Mouse (Mus musculus): ENCODE results near the gene Pgls. TPM values are rescaled to one million over a fixed set of nuclear protein-coding genes. Genes with fewer than 3 reads are reported as not detected.
A peak's percentile ranks its signal among the peaks of the same experiment; 100 is the strongest.

The Pgls gene
- total RNA-seq, 2 experiments from 2014 or later = 136 to 144 TPM

DNA sequence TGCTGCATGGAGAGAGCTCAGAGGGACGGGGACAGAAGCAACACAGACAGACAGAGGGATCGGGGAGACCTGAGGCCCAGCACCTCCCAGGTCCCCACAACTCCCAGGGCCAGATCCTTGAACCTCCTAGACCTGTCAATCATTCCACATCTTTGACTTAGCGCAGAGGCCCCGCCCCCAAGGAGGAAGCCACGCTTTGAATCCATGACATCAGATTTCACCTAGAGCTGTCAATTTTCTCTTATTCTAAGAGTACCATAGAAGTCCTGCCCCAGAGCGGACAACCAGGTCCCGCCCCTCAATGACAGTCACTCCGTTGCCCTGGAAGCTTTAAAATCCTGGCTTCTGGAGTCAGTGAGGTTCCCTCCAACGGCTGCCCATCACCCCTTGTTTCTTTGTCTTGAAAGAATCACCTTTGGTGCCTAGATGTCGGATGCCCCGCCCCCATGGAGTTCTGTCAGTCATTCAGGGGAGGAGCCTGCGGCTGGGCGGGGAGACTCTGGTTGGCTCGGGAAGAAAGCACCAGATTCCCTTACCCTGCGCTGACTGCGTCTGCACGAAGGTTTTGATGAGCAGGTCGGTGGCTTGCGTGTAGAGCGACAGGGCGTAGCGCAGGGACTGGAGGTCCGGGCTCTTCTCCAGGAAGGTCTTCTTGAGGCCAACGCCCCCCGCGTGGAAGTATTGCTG lies 42.1 kb downstream of the Pgls start:
- DNase-seq (ENCODE audit: low spot score in 2 of 2) = peak in 1 of 2 experiments; percentile 40

DNA sequence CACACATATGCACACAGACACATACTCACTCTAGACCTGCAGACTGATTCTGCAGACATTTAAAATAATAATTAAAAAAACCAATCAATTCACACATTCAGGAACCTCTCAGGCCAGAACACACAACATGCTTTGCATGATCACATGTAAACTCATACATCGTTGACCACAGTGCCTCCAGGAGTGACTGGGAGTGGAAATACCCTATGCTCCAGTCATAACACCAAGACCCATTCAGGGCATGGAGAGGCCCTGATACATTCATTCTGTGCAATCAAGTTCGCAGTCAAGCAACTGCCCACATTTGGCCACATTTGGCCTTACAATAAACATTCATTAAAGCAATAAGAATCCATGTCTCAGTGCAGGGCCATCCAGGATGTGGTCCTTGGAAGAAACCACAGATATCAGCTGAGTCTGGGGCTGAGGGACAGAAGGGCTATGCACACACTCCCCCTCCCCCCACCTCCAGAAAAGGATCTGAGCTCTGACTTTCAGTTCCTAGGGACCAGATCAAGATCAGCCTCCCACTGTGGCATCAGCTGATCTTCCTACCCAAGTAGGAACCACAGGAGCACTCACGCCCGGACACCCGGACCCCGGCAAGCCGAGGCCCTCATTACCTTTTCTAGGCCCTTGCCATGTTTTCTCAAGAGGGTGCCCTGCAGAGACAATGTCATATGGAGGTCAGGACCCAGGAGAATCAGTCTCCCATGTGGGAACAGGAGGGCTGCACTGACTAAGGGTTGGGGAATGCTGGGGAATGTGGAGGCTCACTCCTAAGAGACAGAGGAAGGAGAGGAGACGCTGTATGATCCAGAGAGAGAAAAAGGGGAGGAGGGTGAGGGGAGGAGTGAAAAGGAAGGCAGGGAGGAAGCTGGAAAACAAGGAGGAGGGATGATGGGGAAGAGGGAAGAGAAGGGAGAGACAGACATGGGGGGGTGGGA lies 45.4 kb downstream of the Pgls start:
- DNase-seq (ENCODE audit: low spot score in 2 of 2) = no peak

DNA sequence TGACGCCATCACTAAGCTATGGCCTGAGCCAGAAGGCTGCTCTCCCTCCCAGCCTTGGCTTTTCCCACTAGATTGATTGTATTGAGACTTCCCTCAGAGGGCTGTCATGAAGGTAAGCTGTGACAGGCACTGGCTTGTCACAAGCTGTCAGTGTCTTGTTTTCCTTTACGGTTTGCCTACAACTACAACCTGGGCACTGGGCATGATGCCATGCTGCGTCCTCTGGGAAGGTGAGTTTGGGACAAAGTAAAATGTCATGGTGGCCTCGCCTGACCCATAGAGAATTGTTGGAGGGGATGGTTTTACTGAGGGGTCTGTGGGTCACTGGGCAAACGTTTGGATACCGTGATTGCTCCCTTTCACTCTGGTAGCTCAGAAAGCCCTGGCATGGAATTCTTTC lies 46.3 kb downstream of the Pgls start:
- DNase-seq (ENCODE audit: low spot score in 2 of 2) = no peak

DNA sequence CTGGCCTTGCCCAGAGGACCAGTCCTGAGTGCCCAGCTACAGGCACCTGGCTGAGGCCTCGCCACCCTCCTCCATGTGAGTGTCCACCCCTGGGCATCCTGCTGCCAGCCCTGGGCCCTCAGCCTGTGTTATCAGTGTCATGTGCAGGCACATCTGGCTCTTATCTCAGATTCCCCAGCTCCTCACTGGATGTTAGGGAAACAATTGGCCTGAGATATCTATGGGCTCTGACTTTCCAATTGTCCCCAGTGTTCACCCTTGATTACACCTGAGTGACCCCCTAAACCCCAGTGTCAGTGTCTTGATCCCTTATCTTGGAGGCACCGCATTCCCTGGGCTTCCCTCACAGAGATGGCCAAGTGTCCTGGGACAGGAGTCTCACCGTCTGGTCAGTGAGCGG lies 47.3 kb downstream of the Pgls start:
- no peak for DNase-seq (ENCODE audit: low spot score in 2 of 2)

DNA sequence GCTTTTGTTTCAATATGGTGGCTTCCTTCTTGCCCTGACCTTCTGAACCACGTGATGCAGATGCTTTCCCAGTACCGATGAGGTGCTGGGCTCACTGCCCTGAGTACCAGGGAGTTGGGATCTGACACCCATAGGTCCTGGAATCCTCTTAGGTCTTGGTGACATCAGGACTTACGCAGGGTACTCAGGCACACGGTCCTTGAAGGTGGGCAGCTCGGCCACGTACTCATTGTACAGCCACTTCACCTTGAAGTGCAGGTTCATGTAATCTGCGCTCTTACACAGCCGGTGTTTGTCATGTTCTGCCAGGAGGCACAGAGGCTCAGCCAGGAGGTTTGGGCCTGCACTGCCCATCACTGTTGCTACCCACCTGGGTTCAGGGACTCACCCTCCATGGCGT lies 53.5 kb downstream of the Pgls start:
- DNase-seq (ENCODE audit: low spot score in 2 of 2) = no peak

Small RNAs within 50 kb of the gene (microRNA-seq; reads per million reads assigned to microRNA genes)
- 0.79 reads per million for gene Mir6769b

Other genes with a start within 250 kb of the Pgls start
- 100 to 1,000 TPM; 210 to 221 TPM for gene Use1, start 225.3 kb upstream of the Pgls start, total RNA-seq (2021)
- gene Ocel1, start 220.9 kb upstream of the Pgls start, total RNA-seq (2021) = 10 to 100 TPM; 12.0 to 13.6 TPM
- gene Nr2f6, start 210.2 kb upstream of the Pgls start, total RNA-seq (2021) = 10 to 100 TPM; 67.6 to 70.6 TPM
- gene Ushbp1, start 196.4 kb upstream of the Pgls start, total RNA-seq (2021) = 10 to 100 TPM; 21.6 to 21.8 TPM
- gene Babam1, start 195.3 kb upstream of the Pgls start, total RNA-seq (2021) = 100 to 1,000 TPM; 108 to 109 TPM
- 10 to 100 TPM; 13.5 to 14.6 TPM for gene Ankle1, start 186.2 kb upstream of the Pgls start, total RNA-seq (2021)
- 10 to 100 TPM; 58.9 to 65.9 TPM for gene Abhd8, start 128.5 kb upstream of the Pgls start, total RNA-seq (2021)
- gene Mrpl34, start 127.2 kb upstream of the Pgls start, total RNA-seq (2021) = 10 to 100 TPM; 87.7 to 89.8 TPM
- 10 to 100 TPM; 61.2 to 61.4 TPM for gene Dda1, start 123.0 kb upstream of the Pgls start, total RNA-seq (2021)
- gene Ano8, start 106.2 kb upstream of the Pgls start, total RNA-seq (2021) = 10 to 100 TPM; 25.9 to 26.3 TPM
- 10 to 100 TPM; 30.6 to 32.0 TPM for gene Gtpbp3, start 104.1 kb upstream of the Pgls start, total RNA-seq (2021)
- 100 to 1,000 TPM; 179 to 185 TPM for gene Plvap, start 80.4 kb upstream of the Pgls start, total RNA-seq (2021)
- under 1 TPM in 1 of 2 experiments, not detected in 1; 0.25 TPM for gene Ccdc194, start 66.5 kb upstream of the Pgls start, total RNA-seq (2021)
- 10 to 100 TPM; 39.6 to 46.0 TPM for gene Bst2, start 54.7 kb upstream of the Pgls start, total RNA-seq (2021)
- 10 to 100 TPM; 74.5 to 76.0 TPM for gene Mvb12a, start 49.3 kb upstream of the Pgls start, total RNA-seq (2021)
- gene Tmem221, start 33.3 kb upstream of the Pgls start, total RNA-seq (2021) = 1 to 10 TPM; 4.4 to 4.5 TPM
- under 1 TPM; 0.25 to 0.65 TPM for gene Nxnl1, start 25.6 kb upstream of the Pgls start, total RNA-seq (2021)
- gene Slc27a1, start 23.3 kb upstream of the Pgls start, total RNA-seq (2021) = 100 to 1,000 TPM; 110 to 111 TPM
- 1 to 10 TPM; 3.4 to 4.3 TPM for gene Fam129c, start 5.5 kb downstream of the Pgls start, total RNA-seq (2021)
- 10 to 100 TPM; 74.6 to 78.2 TPM for gene Colgalt1, start 18.8 kb downstream of the Pgls start, total RNA-seq (2021)
- gene Unc13a, start 79.6 kb downstream of the Pgls start, total RNA-seq (2021) = 10 to 100 TPM; 11.7 to 12.9 TPM
- gene Jak3, start 84.1 kb downstream of the Pgls start, total RNA-seq (2021) = 10 to 100 TPM; 17.7 to 19.3 TPM
- 1 to 10 TPM; 6.8 to 8.5 TPM for gene Insl3, start 97.0 kb downstream of the Pgls start, total RNA-seq (2021)
- 1 to 10 TPM; 4.4 to 5.0 TPM for gene B3gnt3, start 109.6 kb downstream of the Pgls start, total RNA-seq (2021)
- 1 to 10 TPM; 8.4 to 9.8 TPM for gene Fcho1, start 133.5 kb downstream of the Pgls start, total RNA-seq (2021)

All from adrenal gland, postnatal 4 days (tissue).